Mouse (Mus musculus): ENCODE measurements at regions not wholly inside any gene's neighbourhood (a gene's known extent, or its start where the extent isn't known, plus 50 kb on each side); places are given as distances from the start of the nearest gene placed in this dataset.

GRCm38 (mm10) chr5:50570701-50571100 is 511.9 kb upstream of the Adgra3 start:
- no peak for DNase-seq (ENCODE audit: low read depth, low spot score)

- DNase-seq (ENCODE audit: low read depth, low spot score): no peak
These were observed 492.3 kb upstream of the Adgra3 start for GRCm38 (mm10) chr5:50551125-50551524.

GRCm38 (mm10) chr5:50512539-50512938 is 453.7 kb upstream of the Adgra3 start:
- no peak for DNase-seq (ENCODE audit: low read depth, low spot score)

GRCm38 (mm10) chr5:50509696-50510421 is 451.1 kb upstream of the Adgra3 start:
- no peak for DNase-seq (ENCODE audit: low read depth, low spot score)

- DNase-seq (ENCODE audit: low read depth, low spot score): no peak
These were observed 431.4 kb upstream of the Adgra3 start for GRCm38 (mm10) chr5:50490223-50490622.

GRCm38 (mm10) chr5:50476985-50477384 is 418.2 kb upstream of the Adgra3 start:
- DNase-seq (ENCODE audit: low read depth, low spot score): peak; percentile 45

GRCm38 (mm10) chr5:50461491-50461890 is 402.7 kb upstream of the Adgra3 start:
- no peak for DNase-seq (ENCODE audit: low read depth, low spot score)

- no peak for DNase-seq (ENCODE audit: low read depth, low spot score)
These were observed 398.8 kb upstream of the Adgra3 start for GRCm38 (mm10) chr5:50457621-50458020.

GRCm38 (mm10) chr5:50454387-50454786 is 395.6 kb upstream of the Adgra3 start:
- DNase-seq (ENCODE audit: low read depth, low spot score): no peak

- DNase-seq (ENCODE audit: low read depth, low spot score): no peak
These were observed 348.1 kb upstream of the Adgra3 start for GRCm38 (mm10) chr5:50406923-50407322.

- DNase-seq (ENCODE audit: low read depth, low spot score): no peak
These were observed 347.7 kb upstream of the Adgra3 start for GRCm38 (mm10) chr5:50406520-50406919.

Data from mesoderm, embryonic 11.5 days (tissue).